9 mouse cellular contexts compared by ENCODE assay signal in the genomic region with DNA sequence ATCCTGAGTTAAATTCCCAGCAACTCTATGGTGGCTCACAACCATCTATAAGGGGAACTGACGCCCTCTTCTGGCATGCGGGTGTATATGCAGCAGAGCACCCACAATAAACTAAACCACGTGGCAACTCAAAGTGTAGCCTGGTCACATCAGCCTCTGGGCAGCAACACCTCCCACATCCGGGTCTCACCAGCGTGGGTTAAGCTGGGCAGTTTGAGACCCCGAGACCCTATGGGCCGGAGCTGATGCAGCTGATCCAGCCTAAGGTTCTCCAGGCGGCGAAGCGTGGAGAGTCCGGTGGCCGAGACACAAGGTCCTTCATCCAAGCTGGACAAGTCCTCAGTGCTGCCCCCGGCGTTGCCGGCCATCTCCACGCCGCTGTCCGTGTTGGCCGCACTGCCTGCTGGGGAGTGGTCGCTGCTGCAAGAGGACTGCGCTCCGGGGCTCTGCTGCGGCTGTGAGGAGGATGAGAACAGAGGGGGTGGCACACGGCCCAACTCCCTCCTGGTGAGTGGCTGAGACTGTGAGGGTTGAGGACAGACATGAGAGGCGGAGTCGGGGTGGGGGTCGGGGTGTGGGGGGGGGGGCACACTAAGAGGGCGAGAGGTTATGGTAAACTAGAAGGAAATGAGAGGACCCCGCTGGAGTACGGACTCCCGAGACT. TPM values are rescaled to one million over a fixed set of nuclear protein-coding genes. Genes with fewer than 3 reads are reported as not detected.
DNase-seq lines count a peak whose midpoint lies in the region; ATAC-seq and TF ChIP-seq lines count a peak whose summit lies in the region.
"Had no signal": no experiment of that assay in that cellular context is flagged by ENCODE, and none has a peak within 500 bp of the region (broad histone marks: within the 10 kb centered on the region; RNA-seq: fewer than 3 reads in every experiment).

No protein-coding gene starts in this region.

- no peak overlapping the region for H3K27ac ChIP-seq in lung, embryonic 14.5 days (ENCODE audit: low read depth)
- no peak overlapping the region for H3K27ac ChIP-seq in embryonic facial prominence, embryonic 11.5 days (replicated peaks; ENCODE audit: low read depth, low read length)
- no peak overlapping the region for H3K27ac ChIP-seq in limb, embryonic 11.5 days (replicated peaks; ENCODE audit: low read depth, low read length)

- H3K9me3 ChIP-seq in lung, embryonic 14.5 days (ENCODE audit: low read depth, low read length): 0 out of 2 replicates have a peak, but pooled peaks cover 2% of the 10 kb centered on the region
- no peaks in the 10 kb centered on the region for H3K9me3 ChIP-seq in embryonic facial prominence, embryonic 11.5 days (replicated peaks; ENCODE audit: control insufficient read depth, low read length)
- no peaks in the 10 kb centered on the region for H3K9me3 ChIP-seq in limb, embryonic 11.5 days (ENCODE audit: control insufficient read depth, low read length)

- no peak overlapping the region for H3K9ac ChIP-seq in lung, embryonic 14.5 days
- no peak overlapping the region for H3K9ac ChIP-seq in embryonic facial prominence, embryonic 11.5 days (replicated peaks; ENCODE audit: low read length)
- 0 out of 2 replicates have a peak overlapping the region, but pooled peaks have one; percentile 2 for H3K9ac ChIP-seq in limb, embryonic 11.5 days (ENCODE audit: low read length)

- no peak for ATAC-seq in lung, embryonic 14.5 days (ENCODE audit: insufficient read depth)
- 0 out of 2 replicates have a peak, but pooled peaks have one; percentile 20 for ATAC-seq in embryonic facial prominence, embryonic 11.5 days (replicated peaks; ENCODE audit: insufficient number of reproducible peaks, low FRiP score, low TSS enrichment, low read depth)
- ATAC-seq in limb, embryonic 11.5 days (ENCODE audit: insufficient number of reproducible peaks, low FRiP score, low TSS enrichment, low read depth): no peak

- 47% methylated on average over 31 of the region's 31 CpGs for WGBS in lung, embryonic 14.5 days
- WGBS in embryonic facial prominence, embryonic 11.5 days: 34% methylated on average over 29 of the region's 31 CpGs
- 36% methylated on average over 31 of the region's 31 CpGs for whole genome bisulfite sequencing in limb, embryonic 11.5 days

- no peaks in the 10 kb centered on the region for H3K4me1 ChIP-seq in lung, embryonic 14.5 days (ENCODE audit: insufficient read depth)
- H3K4me1 ChIP-seq in embryonic facial prominence, embryonic 11.5 days (ENCODE audit: control insufficient read depth, insufficient read depth, low read length): no peaks in the 10 kb centered on the region
- H3K4me1 ChIP-seq in limb, embryonic 11.5 days (ENCODE audit: control insufficient read depth, insufficient read depth, low read length): no peaks in the 10 kb centered on the region

- no peak overlapping the region for H3K4me3 ChIP-seq in lung, embryonic 14.5 days (ENCODE audit: low read depth, low read length)
- no peak overlapping the region for H3K4me3 ChIP-seq in embryonic facial prominence, embryonic 11.5 days (ENCODE audit: low read depth, low read length)
- H3K4me3 ChIP-seq in limb, embryonic 11.5 days (ENCODE audit: low read depth, low read length): no peak overlapping the region

- H3K27me3 ChIP-seq in lung, embryonic 14.5 days (ENCODE audit: insufficient read depth, low read length): peaks cover 19% of the 10 kb centered on the region
- peaks cover 10% of the 10 kb centered on the region for H3K27me3 ChIP-seq in embryonic facial prominence, embryonic 11.5 days (ENCODE audit: control insufficient read depth, insufficient read depth, low read length)
- peaks cover 5% of the 10 kb centered on the region; the same call in 1 of the 2 replicates for H3K27me3 ChIP-seq in limb, embryonic 11.5 days (ENCODE audit: control insufficient read depth, insufficient read depth, low read length)
- no peaks in the 10 kb centered on the region; the same call in 1 of the 2 replicates for H3K27me3 ChIP-seq in splenic B cell, adult 2 months (ENCODE audit: control insufficient read depth, insufficient read depth, low read length, poor library complexity, severe bottlenecking)

- H3K36me3 ChIP-seq in lung, embryonic 14.5 days (ENCODE audit: insufficient read depth): peaks cover 61% of the 10 kb centered on the region
- no peaks in the 10 kb centered on the region; the same call in none of the 2 replicates for H3K36me3 ChIP-seq in embryonic facial prominence, embryonic 11.5 days (replicated peaks; ENCODE audit: control insufficient read depth, insufficient read depth, low read depth, low read length)
- peaks cover 5% of the 10 kb centered on the region; the same call in 1 of the 2 replicates for H3K36me3 ChIP-seq in limb, embryonic 11.5 days (ENCODE audit: control insufficient read depth, insufficient read depth, low read length)
- peaks cover 15% of the 10 kb centered on the region for H3K36me3 ChIP-seq in splenic B cell, adult 2 months (ENCODE audit: control insufficient read depth, insufficient read depth, low read length, poor library complexity, severe bottlenecking)

- TF ChIP-seq CTCF in lung, embryonic 14.5 days (IDR thresholded peaks at IDR 0.05; ENCODE audit: low read depth): peak; percentile 43

- peak; percentile 36 for DNase-seq in lung, embryonic 14.5 days
- no peak for DNase-seq in lung, postnatal 4 days
- DNase-seq in embryonic facial prominence, embryonic 11.5 days (ENCODE audit: low spot score): peak; percentile 46
- DNase-seq in limb, embryonic 11.5 days (ENCODE audit: low spot score): no peak
- DNase-seq in splenic B cell, adult 2 months (ENCODE audit: low read depth, low spot score): peak; percentile 42
- DNase-seq in yolk sac, embryonic 10.5 days (ENCODE audit: low spot score): no peak
- no peak for DNase-seq in gastrocnemius, postnatal 4 days (ENCODE audit: low spot score in 2 of 2)
- DNase-seq in testis, postnatal 10 days (ENCODE audit: low spot score): no peak

- 0 out of 2 replicates have a peak overlapping the region, but pooled peaks have one; percentile 20 for H3K4me2 ChIP-seq in lung, embryonic 14.5 days
- H3K4me2 ChIP-seq in embryonic facial prominence, embryonic 11.5 days (ENCODE audit: low read depth, low read length): peak overlapping the region; percentile 16; the same call in 1 of the 2 replicates
- H3K4me2 ChIP-seq in limb, embryonic 11.5 days (ENCODE audit: low read depth, severe bottlenecking): 0 out of 2 replicates have a peak overlapping the region, but pooled peaks have one; percentile 20

RNA-seq across cellular contexts. Expression of a gene that starts 9.4 kb away (rescaled TPM):
- polyA plus RNA-seq in lung, embryonic 14.5 days (2014; fragmentation: Nextera tagmentation; extraction: Ambion mirVana): 14.7 and 16.9 TPM in 2 replicates
- polyA plus RNA-seq in embryonic facial prominence, embryonic 11.5 days (2014; fragmentation: Nextera tagmentation; extraction: Ambion mirVana): 7.1 and 9.6 TPM in 2 replicates
- 8.5 and 11.2 TPM in 2 replicates for polyA plus RNA-seq in limb, embryonic 11.5 days (2014; fragmentation: Nextera tagmentation; extraction: Ambion mirVana)
- 10 to 100 TPM in 1 of 2 experiments, 1 to 10 TPM in 1; 9.0 to 11.8 TPM for total RNA-seq in gastrocnemius, postnatal 4 days (2021)

RNA-seq across cellular contexts. Expression of a gene that starts 10.6 kb away (rescaled TPM):
- 3.2 and 4.2 TPM in 2 replicates for polyA plus RNA-seq in lung, embryonic 14.5 days (2014; fragmentation: Nextera tagmentation; extraction: Ambion mirVana)
- 1.8 and 2.7 TPM in 2 replicates for polyA plus RNA-seq in embryonic facial prominence, embryonic 11.5 days (2014; fragmentation: Nextera tagmentation; extraction: Ambion mirVana)
- 5.3 and 5.5 TPM in 2 replicates for polyA plus RNA-seq in limb, embryonic 11.5 days (2014; fragmentation: Nextera tagmentation; extraction: Ambion mirVana)
- 1 to 10 TPM; 2.8 to 3.9 TPM for total RNA-seq in gastrocnemius, postnatal 4 days (2021)

RNA-seq across cellular contexts. Expression of a gene that starts 20.8 kb away (rescaled TPM):
- 128 and 132 TPM in 2 replicates for polyA plus RNA-seq in lung, embryonic 14.5 days (2014; fragmentation: Nextera tagmentation; extraction: Ambion mirVana)
- polyA plus RNA-seq in embryonic facial prominence, embryonic 11.5 days (2014; fragmentation: Nextera tagmentation; extraction: Ambion mirVana): 174 and 179 TPM in 2 replicates
- polyA plus RNA-seq in limb, embryonic 11.5 days (2014; fragmentation: Nextera tagmentation; extraction: Ambion mirVana): 167 and 170 TPM in 2 replicates
- 10 to 100 TPM; 47.5 to 48.0 TPM for total RNA-seq in gastrocnemius, postnatal 4 days (2021)

RNA-seq across cellular contexts. Expression of a gene that starts 21.9 kb away (rescaled TPM):
- polyA plus RNA-seq in lung, embryonic 14.5 days (2014; fragmentation: Nextera tagmentation; extraction: Ambion mirVana): 0.04 TPM in 1 of 2 replicates, not detected in the other
- polyA plus RNA-seq in embryonic facial prominence, embryonic 11.5 days (2014; fragmentation: Nextera tagmentation; extraction: Ambion mirVana): not detected in 2 replicates
- polyA plus RNA-seq in limb, embryonic 11.5 days (2014; fragmentation: Nextera tagmentation; extraction: Ambion mirVana): 0.03 and 0.15 TPM in 2 replicates
- under 1 TPM in 1 of 2 experiments, not detected in 1; 0.08 TPM for total RNA-seq in gastrocnemius, postnatal 4 days (2021)
- total RNA-seq: layer of hippocampus, postnatal 10 days had no signal

RNA-seq across cellular contexts. Expression of a gene that starts 37.9 kb away (rescaled TPM):
- polyA plus RNA-seq in lung, embryonic 14.5 days (2014; fragmentation: Nextera tagmentation; extraction: Ambion mirVana): not detected in 2 replicates
- polyA plus RNA-seq in embryonic facial prominence, embryonic 11.5 days (2014; fragmentation: Nextera tagmentation; extraction: Ambion mirVana): not detected in 2 replicates
- 0.15 TPM in 1 of 2 replicates, not detected in the other for polyA plus RNA-seq in limb, embryonic 11.5 days (2014; fragmentation: Nextera tagmentation; extraction: Ambion mirVana)
- under 1 TPM in 1 of 2 experiments, not detected in 1; 0.29 TPM for total RNA-seq in gastrocnemius, postnatal 4 days (2021)
- total RNA-seq: layer of hippocampus, postnatal 10 days had no signal

Comparison
In these comparisons a context has a peak if more than half of its experiments do, and no peak if none do; other contexts are left out.
1. DNase-seq: peak in lung, embryonic 14.5 days (single experiment), embryonic facial prominence, embryonic 11.5 days (single experiment) and splenic B cell, adult 2 months (single experiment); none in lung, postnatal 4 days (0 of 2), limb, embryonic 11.5 days (single experiment), yolk sac, embryonic 10.5 days (single experiment), gastrocnemius, postnatal 4 days (0 of 2) and testis, postnatal 10 days (single experiment).
2. Peak in every context shown above with its lines, with median percentiles within 50 percentile points of each other: H3K4me2 ChIP-seq.